Mouse (Mus musculus) layer of hippocampus, postnatal 14 days (tissue): ENCODE results near the gene Gpi1. TPM values are rescaled to one million over a fixed set of nuclear protein-coding genes. Genes with fewer than 3 reads are reported as not detected.
"Not testable (repeated sequence)": the region's sequence is repeated elsewhere in the genome, so short reads cannot be mapped to it uniquely, and the experiment has no call there.

Experiments
- DNase-seq, 2 experiments: peaks; one replicate each; pipeline ENCODE4 v3.0.0; 2021 to 2022; ENCODE audit warnings: low spot score in 2 of 2, mixed read lengths in 1 of 2
- total RNA-seq, 2 experiments: library from RNA; stranded (reverse); gene quantifications; 2 replicates each; pipeline ENCODE4 v1.2.3; 2021

The Gpi1 gene
- total RNA-seq, 2 experiments from 2014 or later, result 842 to 844 TPM

DNA sequence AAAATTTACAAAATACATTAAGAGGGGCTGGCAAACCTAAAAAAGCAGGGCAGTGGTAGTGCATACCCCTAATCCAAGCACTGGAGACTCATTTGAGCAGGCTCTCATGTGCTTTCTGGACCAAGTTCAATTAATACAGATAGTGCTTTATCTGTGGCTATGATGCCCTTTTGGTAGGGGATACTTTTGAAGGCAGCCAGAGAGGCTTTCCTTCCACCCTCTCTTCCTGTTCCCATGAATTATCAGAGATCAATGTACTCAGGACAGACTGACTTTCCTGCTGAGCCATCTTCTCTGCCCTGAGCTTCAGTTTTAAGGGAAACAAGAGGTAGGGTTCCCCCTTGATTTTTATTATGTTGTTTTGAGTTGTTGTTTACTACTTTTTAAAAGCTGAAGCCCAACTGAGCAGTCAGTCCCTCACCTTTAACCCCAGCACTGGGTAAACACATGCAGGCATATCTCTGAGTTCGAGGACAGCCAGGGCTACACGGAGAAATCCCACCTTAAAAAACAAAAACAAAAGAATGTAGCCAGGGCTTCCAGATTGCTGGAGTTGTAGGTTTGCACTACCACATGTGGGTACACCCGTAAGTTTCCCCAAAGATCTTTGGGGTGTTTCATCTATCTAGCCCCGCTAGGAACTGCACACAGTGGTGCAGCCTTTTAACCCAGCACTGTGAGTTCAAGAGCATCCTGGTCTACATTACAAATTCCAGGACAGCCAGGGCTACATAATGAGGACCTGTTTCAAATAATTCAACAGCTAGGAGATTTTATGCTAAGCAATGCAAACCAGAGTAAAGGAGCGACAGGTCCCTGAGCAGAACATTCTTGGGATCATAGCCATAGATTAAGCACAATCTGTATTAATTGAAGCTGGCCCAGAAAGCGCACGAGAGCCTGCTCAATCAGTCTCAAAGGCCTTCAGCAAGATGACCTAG lies 2.9 kb upstream of the Gpi1 start:
- no peak for DNase-seq

- DNase-seq, result peak; percentile 48 to 54
These were observed 435 bp downstream of the Gpi1 start for GRCm38 (mm10) chr7:34229691-34230111.

DNA sequence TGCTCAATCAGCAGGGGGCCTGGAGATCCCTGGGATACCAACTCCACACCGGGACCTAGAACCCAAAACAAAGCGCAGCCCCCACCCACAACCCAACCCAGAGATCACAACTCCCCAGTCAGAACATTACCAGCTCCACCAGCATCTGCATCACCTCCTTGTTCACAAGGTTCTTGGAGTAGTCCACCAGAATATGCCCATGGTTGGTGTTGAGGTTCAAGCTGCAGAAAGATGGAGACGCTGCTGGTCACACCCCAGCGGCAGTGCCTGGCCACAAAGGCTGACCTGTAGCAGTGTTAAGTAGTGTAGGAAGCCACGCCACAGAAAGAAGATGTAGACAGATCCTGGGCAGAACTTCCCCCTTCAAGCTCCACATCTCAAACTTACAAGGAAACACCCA lies 983 bp downstream of the Gpi1 start:
- no peak for DNase-seq

- no peak for DNase-seq
These were observed 1.5 kb downstream of the Gpi1 start for GRCm38 (mm10) chr7:34228641-34229040.

DNA sequence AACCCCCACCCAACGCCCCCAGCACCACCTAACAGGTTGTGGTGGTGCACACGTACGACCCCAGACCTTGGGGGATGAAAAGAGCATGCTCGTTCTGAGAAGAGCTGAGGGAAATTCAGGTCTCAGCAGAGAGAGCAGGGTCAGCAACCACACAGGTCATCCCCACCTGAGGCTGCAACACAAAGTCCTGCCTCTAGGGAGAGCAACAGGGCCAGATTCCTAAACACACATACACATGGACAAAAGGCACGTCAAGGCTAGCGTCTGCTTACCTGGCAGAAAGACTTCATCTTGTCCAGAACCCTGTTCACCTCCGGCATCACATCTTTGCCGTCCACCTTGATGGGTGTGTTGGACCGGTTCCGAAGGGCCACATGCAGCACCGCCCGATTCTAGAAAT lies 3.3 kb downstream of the Gpi1 start:
- no peak for DNase-seq

DNA sequence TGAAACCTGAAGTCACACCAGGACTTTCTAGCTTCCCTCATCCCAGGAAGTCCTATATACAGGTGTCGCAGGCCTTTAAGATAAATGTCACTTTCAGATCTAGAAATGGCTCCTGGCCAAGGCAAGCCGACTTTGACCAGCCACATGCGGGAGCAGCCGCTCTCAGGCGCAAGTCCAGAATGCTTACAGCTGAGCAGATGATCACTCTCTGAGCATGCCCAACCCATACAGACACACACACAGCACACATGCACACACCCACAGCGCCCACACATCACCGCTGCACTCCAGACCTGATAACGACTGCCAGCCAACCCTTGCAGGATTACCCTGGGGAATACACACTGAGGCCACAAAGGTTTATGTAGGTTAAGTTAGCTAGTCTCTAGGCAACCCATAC lies 4.0 kb downstream of the Gpi1 start:
- DNase-seq, result no peak

DNA sequence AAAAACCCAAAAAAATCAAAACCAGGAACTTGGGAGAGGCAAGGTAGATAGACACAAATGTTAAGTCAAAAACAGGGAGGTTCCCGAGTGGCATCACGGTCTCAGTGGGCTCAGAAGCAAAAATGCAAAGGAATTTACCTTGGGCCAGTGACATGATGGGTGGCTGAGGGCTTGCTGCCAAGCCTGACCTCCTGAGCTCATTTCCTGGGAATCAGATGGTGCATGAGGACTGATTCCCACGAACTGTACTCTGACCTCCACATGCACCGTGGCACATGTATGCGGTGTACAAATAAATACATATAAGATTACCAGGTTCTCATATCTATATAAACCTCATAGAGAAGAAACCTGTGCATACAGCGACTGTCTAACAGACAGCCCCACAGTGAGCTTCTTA lies 5.8 kb downstream of the Gpi1 start:
- DNase-seq, result no peak

DNA sequence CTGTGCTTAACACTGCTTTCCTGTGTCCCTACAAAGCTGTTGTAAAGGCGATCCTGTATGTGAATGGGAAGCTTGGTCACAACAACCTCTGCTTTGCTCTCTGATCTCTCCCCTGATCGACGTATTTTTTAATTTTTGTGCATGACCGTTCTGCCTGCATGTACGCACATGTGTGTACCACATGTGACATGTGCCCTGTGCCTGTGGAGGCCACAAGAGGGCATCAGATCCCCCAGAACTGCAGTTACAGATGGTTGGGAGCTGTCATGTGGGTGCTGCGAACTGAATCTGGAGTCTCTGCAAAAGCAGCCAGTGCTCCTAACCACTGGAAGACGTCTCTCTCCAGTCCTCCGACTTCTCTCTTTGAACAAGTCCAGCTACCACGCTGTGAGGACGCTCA lies 7.8 kb downstream of the Gpi1 start:
- no peak for DNase-seq

DNA sequence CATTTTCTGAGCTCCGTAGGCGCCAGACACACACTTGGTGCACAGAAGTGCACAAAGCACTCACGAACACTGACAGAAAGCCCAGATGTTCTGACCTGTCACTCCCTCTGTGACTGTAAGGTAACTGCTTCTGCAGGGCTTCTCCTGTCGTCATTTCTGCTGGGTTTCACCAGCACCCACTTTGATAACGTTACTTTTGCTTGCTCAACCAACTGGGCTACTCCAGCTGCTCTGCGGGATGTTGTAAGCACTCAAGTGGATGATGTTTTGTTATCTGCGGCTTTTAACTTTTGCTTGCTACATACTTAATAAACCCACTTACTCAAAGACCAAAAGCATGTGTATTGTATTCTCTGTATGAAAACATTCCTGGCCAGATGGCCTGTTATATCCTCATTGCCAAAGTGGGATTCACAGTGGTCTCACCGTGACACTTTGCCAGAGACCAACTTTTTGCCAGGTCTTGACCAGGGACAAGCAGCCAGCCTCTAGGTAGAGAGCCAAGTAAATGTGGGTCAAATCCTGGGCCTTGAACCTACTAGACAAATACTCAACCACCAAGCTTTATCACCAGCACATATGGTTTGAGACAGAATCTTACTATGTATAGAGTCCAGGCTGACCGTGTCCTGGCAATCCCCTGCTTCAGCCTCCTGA lies 8.4 kb downstream of the Gpi1 start:
- no peak for DNase-seq

GRCm38 (mm10) chr7:34218496-34218895 lies 11.6 kb downstream of the Gpi1 start:
- no peak for DNase-seq

GRCm38 (mm10) chr7:34216474-34216873 lies 13.7 kb downstream of the Gpi1 start:
- no peak for DNase-seq

GRCm38 (mm10) chr7:34215481-34215880 lies 14.7 kb downstream of the Gpi1 start:
- no peak for DNase-seq

- no peak for DNase-seq
These were observed 15.5 kb downstream of the Gpi1 start for GRCm38 (mm10) chr7:34214644-34215043.

GRCm38 (mm10) chr7:34213281-34213680 lies 16.9 kb downstream of the Gpi1 start:
- no peak for DNase-seq

DNA sequence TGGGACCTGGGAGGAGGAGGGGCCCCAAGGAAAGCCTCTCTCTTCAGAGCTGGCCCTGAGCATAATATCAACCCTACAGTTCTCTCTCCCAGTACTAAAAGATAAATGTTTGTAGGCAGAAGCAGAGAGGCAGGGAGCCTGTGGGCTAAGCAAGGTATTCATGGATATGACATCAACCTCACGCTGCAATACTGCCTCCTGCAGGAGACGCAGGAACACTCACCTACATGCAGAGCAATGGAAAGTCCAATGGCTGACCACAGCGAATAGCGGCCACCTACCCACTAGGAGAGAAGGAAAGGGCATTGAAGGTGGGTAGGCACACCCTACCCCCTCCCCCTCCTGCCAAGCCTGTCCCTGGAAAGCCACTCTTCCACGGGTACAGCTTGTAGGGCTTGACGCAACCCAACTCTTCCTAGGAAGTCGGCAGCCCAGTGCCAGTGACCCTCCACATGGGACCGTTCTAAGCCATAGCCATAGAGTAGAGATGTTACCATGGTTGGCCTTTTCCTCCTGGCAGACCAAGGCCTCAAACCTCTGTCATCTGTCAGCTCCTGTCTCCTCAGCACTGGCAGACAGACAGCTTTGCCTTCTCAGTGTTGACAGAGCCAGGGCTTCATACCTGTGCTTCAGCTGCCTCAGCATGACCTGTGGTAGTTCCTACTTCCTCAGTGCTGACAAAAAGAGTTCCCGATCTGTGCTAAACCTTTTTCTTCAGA lies 21.9 kb downstream of the Gpi1 start:
- DNase-seq, result no peak

GRCm38 (mm10) chr7:34206331-34206730 lies 23.8 kb downstream of the Gpi1 start:
- no peak for DNase-seq

- not testable (repeated sequence) for DNase-seq
These were observed 28.0 kb downstream of the Gpi1 start for GRCm38 (mm10) chr7:34202147-34202546.

- DNase-seq, result no peak
These were observed 29.3 kb downstream of the Gpi1 start for GRCm38 (mm10) chr7:34200829-34201228.

DNA sequence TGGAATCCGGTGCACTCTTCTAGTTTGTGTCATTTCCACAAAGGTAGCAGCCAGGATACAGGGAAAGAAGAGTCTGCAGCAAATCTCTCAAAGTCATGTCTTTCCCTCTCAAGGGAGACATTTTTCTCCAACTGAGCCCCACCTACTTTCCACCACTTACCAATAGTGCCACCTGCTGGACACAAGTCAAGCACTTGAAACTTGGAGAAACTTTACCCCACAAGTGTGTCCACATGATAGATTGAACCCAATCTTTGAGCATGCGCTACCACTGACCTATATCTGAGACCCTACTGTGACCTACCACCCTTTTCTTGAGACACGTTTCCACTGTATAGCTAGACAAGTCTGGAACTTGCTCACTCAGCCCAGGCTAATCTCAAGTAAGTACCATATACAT lies 31.8 kb downstream of the Gpi1 start:
- peak in 1 of 2 experiments; percentile 28 for DNase-seq

GRCm38 (mm10) chr7:34196132-34197128 lies 33.7 kb downstream of the Gpi1 start, which contains the start of gene Pdcd2l:
Gene Pdcd2l, minus strand, starts transcription at chr7:34196661.
- peak; percentile 90 to 94 for DNase-seq
